Mouse (Mus musculus): ENCODE measurements at regions not wholly inside any gene's neighbourhood (a gene's known extent, or its start where the extent isn't known, plus 50 kb on each side); places are given as distances from the start of the nearest gene placed in this dataset.

DNA sequence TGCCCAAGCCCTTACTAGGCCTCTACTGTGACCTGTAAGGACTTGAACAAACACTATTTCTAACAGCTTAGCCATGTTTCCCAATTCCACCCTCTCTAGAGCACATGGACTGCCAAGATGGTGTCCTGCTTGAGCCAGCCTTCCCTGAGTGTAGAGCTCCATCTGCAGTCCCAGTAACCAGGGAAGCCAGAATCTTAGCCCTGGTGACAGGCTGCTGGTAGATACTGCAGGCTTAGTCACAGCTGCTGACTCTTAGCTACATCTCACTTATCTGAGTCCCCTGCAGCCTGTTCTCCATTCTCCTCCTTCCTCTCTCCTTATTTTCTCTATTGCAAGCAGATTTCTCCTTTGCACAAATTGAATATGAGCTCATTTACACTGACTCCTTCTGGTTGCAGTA lies 101.5 kb upstream of the Foxa2 start:
- ATAC-seq: no peak
- Histone ChIP-seq H3K4me3 (no peak overlapping the region), H3K4me1 (no peaks in the 10 kb centered on the region), H3K27me3 (no peaks in the 10 kb centered on the region), H3K36me3 (ENCODE audit: poor library complexity, severe bottlenecking) (no peaks in the 10 kb centered on the region), H3K9ac (no peak overlapping the region), H3K4me2 (no peak overlapping the region), H3K9me3 (replicated peaks) (no peaks in the 10 kb centered on the region), H3K27ac (no peak overlapping the region)

DNA sequence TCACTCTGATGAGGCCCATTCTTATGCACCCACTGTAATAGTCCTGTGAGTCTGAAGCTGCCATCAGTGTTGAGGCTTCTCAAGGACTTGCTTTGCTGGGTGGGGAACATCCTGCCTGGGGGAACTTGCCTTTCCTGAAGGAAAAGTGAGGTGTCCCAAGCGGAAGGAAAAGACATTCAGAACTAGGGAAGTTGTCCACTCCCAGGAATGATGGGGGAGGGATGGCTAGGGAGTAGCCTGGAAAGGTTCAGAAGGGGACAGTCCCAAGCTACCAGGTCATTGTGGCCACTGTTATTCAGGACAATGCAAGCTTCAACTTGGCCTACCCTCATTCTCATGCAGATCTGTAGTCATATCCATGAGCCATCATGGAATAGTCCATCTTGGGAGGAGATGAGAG lies 102.7 kb upstream of the Foxa2 start:
- H3K4me3 ChIP-seq: no peak overlapping the region
- no peak overlapping the region for H3K9ac ChIP-seq
- no peaks in the 10 kb centered on the region for H3K4me1 ChIP-seq
- no peak overlapping the region for H3K4me2 ChIP-seq
- no peaks in the 10 kb centered on the region for H3K36me3 ChIP-seq (ENCODE audit: poor library complexity, severe bottlenecking)
- 94% methylated on average over 1 of the region's 1 CpGs for WGBS
- H3K9me3 ChIP-seq (replicated peaks): no peaks in the 10 kb centered on the region
- no peak overlapping the region for H3K27ac ChIP-seq
- no peak for ATAC-seq
- H3K27me3 ChIP-seq: no peaks in the 10 kb centered on the region

DNA sequence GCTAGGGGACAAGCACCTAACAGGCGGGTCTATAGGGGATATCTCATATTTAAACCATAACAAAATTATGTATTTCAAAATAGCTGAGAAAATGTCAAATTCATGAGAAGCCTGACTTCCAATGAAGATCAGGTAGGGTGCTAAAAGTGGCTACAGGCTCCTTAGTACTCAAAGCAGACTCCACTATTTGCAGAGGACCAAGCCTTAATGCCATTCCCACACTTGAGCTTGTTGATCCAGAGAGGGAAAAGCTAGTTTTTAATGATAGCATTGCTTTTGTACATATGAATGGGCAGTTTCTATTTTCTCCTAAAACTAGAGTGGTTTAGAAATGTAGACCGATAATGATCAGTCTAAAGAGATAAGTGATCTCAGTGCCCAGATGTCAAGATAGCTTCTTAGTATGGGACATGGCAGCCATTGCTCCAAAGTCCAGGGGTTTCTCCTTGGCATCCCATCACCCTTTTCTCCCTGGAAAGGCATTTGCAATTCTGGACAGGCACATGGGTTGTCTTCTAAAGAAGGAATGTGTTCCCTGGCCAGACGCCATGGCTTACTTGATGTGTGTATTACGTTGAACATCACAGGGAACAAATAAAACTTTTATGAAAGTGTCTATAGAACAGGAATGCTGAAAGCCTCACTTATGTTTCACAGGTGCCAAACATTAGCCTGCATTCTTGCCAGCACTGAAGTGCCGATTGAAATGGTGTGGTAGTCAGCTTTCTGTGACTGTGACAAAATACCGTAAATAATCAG lies 106.9 kb upstream of the Foxa2 start:
- Histone ChIP-seq H3K9me3 (replicated peaks) (no peaks in the 10 kb centered on the region), H3K27ac (no peak overlapping the region), H3K9ac (no peak overlapping the region), H3K4me2 (no peak overlapping the region), H3K36me3 (ENCODE audit: poor library complexity, severe bottlenecking) (no peaks in the 10 kb centered on the region), H3K27me3 (no peaks in the 10 kb centered on the region), H3K4me1 (no peaks in the 10 kb centered on the region), H3K4me3 (no peak overlapping the region)
- no peak for ATAC-seq
- 86% methylated on average over 6 of the region's 6 CpGs for WGBS

DNA sequence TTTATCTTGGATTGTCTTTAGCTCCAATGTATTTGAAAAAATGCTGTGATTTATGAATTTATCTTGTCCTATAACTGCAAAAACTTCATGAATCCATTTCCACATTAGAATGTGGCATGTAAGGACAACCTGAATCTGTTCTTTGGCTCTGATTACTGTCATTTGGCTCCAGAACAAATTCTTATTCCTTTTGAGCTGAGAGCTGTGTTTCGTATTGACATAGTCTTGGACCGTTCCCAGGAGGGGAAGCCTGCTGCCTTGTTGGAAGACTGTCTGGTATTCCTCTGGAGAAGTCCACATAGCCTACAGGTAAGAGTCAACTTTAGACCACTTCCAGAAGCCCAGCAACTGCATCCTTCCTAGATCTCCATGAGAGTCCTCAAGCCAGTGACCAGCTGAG lies 109.4 kb upstream of the Foxa2 start:
- H3K27ac ChIP-seq: no peak overlapping the region
- no peaks in the 10 kb centered on the region for H3K27me3 ChIP-seq
- H3K36me3 ChIP-seq (ENCODE audit: poor library complexity, severe bottlenecking): no peaks in the 10 kb centered on the region
- no peak overlapping the region for H3K4me2 ChIP-seq
- no peak for ATAC-seq
- H3K9ac ChIP-seq: no peak overlapping the region
- H3K4me1 ChIP-seq: no peaks in the 10 kb centered on the region
- no peak overlapping the region for H3K4me3 ChIP-seq
- 89% methylated on average over 2 of the region's 2 CpGs for WGBS
- H3K9me3 ChIP-seq (replicated peaks): no peaks in the 10 kb centered on the region

DNA sequence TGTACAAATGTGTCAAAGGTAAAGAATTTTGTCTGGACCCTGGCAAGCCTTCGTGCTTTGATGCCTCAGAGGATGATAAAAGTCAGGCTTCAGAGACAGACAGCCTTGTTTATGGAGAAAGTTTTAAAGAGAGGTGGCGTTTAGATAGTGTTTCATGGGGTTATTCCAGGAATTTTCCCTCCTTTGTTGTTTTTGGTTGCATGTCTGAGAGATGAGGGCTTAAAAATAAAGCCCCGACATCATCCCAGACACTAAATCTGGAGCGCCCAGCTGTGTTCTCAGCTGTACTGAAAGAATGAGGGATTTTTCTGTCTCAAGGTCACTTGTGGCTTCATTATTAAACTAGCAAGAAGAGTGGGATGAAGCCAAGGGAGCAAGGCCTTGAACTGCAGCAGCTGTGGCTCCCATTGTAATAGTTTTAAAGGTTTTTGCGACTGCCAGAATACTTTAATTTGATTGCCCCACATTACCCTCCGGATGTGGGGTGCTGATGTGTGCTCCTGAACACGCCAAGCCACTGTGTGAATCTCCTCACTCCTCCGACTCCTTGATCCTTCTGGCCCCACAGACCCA lies 112.3 kb upstream of the Foxa2 start:
- H3K4me2 ChIP-seq: no peak overlapping the region
- 0 out of 2 replicates have a peak, but pooled peaks cover 6% of the 10 kb centered on the region for H3K4me1 ChIP-seq
- WGBS: 77% methylated on average over 8 of the region's 8 CpGs
- no peak overlapping the region for H3K4me3 ChIP-seq
- H3K36me3 ChIP-seq (ENCODE audit: poor library complexity, severe bottlenecking): no peaks in the 10 kb centered on the region
- no peak overlapping the region for H3K27ac ChIP-seq
- no peak for ATAC-seq
- H3K27me3 ChIP-seq: no peaks in the 10 kb centered on the region
- no peaks in the 10 kb centered on the region; the same call in 1 of the 2 replicates for H3K9me3 ChIP-seq (replicated peaks)
- no peak overlapping the region for H3K9ac ChIP-seq

DNA sequence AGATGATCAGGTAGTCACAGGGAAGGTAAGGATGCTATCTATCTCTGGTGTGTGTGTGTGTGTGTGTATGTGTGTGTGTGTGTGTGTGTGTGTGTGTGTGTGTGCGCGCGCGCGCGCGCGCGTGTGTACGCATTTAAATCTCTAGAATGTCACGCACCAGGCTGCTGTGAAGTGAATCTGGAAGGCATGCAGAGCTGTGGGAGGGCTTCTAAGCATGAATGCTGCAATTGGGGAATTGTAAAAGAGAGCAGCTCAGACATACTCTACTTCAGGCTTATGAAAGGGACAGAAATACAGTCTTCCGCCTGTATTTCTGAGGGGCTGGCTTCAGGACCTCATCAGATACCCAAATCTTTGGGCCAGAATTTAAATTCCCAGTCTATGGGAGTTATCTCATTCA lies 114.2 kb upstream of the Foxa2 start:
- 0 out of 2 replicates have a peak, but pooled peaks cover 6% of the 10 kb centered on the region for H3K4me1 ChIP-seq
- no peak overlapping the region for H3K4me2 ChIP-seq
- H3K9me3 ChIP-seq (replicated peaks): no peaks in the 10 kb centered on the region; the same call in 1 of the 2 replicates
- H3K9ac ChIP-seq: no peak overlapping the region
- no peaks in the 10 kb centered on the region for H3K27me3 ChIP-seq
- no peaks in the 10 kb centered on the region for H3K36me3 ChIP-seq (ENCODE audit: poor library complexity, severe bottlenecking)
- 92% methylated on average over 12 of the region's 12 CpGs for WGBS
- no peak overlapping the region for H3K27ac ChIP-seq
- H3K4me3 ChIP-seq: no peak overlapping the region
- ATAC-seq: no peak

DNA sequence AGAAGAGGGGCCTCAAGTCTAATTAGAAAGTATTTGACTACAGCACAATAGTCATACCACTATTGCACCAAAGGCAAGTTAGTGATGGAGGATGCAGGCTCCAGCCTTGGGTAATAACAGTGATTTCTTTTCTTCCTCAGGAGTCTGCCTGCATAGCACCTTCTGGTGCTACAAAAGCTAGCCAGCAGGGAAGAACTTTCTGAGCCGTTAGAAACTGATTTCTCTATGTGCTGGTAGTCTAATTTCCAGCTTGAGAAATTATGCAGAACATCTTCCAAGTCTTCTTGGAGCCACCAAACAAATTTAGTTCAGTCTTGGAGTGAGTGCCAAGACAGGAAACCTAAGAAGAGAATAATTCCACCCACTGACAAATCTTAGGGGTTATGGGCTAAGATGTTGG lies 115.2 kb upstream of the Foxa2 start:
- no peak for ATAC-seq
- H3K27ac ChIP-seq: no peak overlapping the region
- H3K4me1 ChIP-seq: 0 out of 2 replicates have a peak, but pooled peaks cover 6% of the 10 kb centered on the region
- H3K4me3 ChIP-seq: no peak overlapping the region
- no peak overlapping the region for H3K4me2 ChIP-seq
- no peak overlapping the region for H3K9ac ChIP-seq
- no peaks in the 10 kb centered on the region for H3K27me3 ChIP-seq
- H3K9me3 ChIP-seq (replicated peaks): no peaks in the 10 kb centered on the region; the same call in 1 of the 2 replicates
- WGBS: 15% methylated on average over 1 of the region's 1 CpGs
- H3K36me3 ChIP-seq (ENCODE audit: poor library complexity, severe bottlenecking): no peaks in the 10 kb centered on the region

DNA sequence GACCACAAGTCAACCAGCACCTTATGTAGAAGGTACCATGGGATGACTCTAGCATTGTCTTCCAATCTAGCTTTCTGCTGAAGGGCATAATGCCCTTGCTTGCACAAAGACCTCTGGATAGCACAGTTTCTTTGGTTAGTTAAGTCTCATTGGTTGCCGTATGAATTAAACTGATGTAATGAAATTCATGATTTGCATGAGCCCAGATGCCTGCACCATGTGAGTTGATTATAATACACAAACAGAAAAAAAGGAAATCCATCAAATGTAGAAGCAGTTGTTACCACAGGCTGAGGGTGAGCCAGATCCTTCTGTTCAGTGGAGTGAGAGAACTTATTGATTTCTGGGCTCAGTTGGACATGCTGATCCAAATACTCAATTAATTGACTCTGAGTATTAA lies 115.8 kb upstream of the Foxa2 start:
- Histone ChIP-seq H3K4me1 (0 out of 2 replicates have a peak, but pooled peaks cover 6% of the 10 kb centered on the region), H3K9ac (no peak overlapping the region), H3K27me3 (no peaks in the 10 kb centered on the region), H3K36me3 (ENCODE audit: poor library complexity, severe bottlenecking) (no peaks in the 10 kb centered on the region), H3K27ac (no peak overlapping the region), H3K9me3 (replicated peaks) (no peaks in the 10 kb centered on the region; the same call in 1 of the 2 replicates), H3K4me2 (no peak overlapping the region), H3K4me3 (no peak overlapping the region)
- 85% methylated on average over 1 of the region's 1 CpGs for WGBS
- ATAC-seq: no peak

DNA sequence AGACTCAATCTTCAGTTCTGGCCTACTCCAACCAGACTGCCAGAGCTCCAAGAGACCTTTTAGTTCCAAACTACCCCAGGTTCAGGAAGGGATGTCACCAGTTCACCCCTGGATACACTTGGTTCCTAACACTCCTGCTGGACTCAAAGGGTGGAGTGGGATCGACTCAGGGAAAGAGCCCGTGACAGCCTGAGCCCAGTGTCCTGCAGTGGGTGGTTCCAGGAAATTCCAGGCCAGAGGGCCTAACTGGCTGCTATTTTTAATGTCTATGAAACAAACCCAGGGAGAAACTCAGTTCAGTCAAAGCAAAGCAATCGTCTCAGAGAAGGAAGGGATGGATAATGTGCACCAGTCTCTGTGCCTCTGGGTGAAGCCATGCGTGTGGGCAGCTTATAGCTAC lies 124.3 kb upstream of the Foxa2 start:
- 84% methylated on average over 4 of the region's 4 CpGs for WGBS

DNA sequence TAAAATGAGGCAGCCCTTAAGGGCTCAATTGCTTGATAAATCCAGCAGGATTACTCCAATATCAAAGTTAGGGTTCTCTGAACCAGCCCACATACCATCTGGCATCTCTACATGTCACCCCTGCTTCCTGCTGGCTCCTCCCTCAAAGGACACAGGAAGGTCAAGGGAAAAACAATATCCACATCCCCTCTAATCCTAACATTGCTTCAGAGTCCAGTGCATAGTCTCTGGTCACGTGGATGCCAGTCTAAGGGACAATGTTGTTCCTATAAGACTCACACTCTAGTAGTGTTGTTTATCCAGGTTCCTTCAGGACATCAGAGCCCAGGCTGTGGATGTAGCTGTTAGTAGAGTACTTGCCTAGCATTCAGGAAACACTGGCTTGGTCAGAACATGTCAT lies 124.9 kb upstream of the Foxa2 start:
- Histone ChIP-seq H3K36me3 (ENCODE audit: poor library complexity, severe bottlenecking) (no peaks in the 10 kb centered on the region), H3K27me3 (no peaks in the 10 kb centered on the region), H3K9ac (no peak overlapping the region), H3K9me3 (replicated peaks) (no peaks in the 10 kb centered on the region), H3K4me1 (no peaks in the 10 kb centered on the region), H3K4me3 (no peak overlapping the region), H3K4me2 (no peak overlapping the region), H3K27ac (no peak overlapping the region)
- no peak for ATAC-seq
- 44% methylated on average over 1 of the region's 1 CpGs for WGBS

More for the DNA sequence above, 124.3 kb upstream of the Foxa2 start:
- H3K4me3 ChIP-seq: no peak overlapping the region
- no peak overlapping the region for H3K27ac ChIP-seq
- H3K9ac ChIP-seq: no peak overlapping the region
- ATAC-seq: no peak
- H3K36me3 ChIP-seq (ENCODE audit: poor library complexity, severe bottlenecking): no peaks in the 10 kb centered on the region
- no peaks in the 10 kb centered on the region for H3K4me1 ChIP-seq
- no peaks in the 10 kb centered on the region for H3K9me3 ChIP-seq (replicated peaks)
- no peak overlapping the region for H3K4me2 ChIP-seq
- H3K27me3 ChIP-seq: no peaks in the 10 kb centered on the region

DNA sequence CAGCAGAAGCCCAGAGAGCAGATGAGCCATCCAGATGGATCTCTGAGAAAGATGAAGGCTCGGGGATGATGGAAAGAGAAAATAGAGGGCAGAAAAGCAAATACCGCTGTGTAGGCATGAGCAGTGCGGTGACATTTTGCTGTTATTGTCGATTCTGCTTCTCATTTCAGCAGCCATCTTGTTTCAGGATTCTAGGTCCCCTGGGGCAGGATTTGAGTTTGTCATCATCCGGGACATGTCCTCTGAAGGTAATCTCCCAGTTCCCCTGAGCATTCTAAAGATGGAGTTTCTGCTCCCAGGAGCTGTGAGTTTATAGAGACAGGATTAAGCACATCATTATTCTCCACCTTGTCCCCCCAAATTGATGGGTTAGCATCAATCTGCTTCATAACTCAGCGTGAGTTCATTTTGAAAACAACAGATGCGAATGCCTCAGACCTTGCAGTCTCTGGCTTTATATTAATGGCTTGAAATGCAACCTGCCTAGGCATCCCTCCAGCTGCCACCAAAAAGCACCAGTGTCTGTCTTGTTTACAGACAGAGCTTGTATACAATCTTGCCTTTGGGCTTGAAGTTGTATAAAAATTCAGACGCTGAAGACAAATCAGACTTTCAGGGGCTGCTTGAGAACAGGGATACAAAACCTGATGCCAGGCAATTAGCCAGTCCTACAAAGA lies 128.6 kb upstream of the Foxa2 start:
- Histone ChIP-seq H3K4me2 (no peak overlapping the region), H3K27me3 (no peaks in the 10 kb centered on the region), H3K9ac (no peak overlapping the region), H3K27ac (no peak overlapping the region), H3K36me3 (ENCODE audit: poor library complexity, severe bottlenecking) (no peaks in the 10 kb centered on the region), H3K4me3 (no peak overlapping the region), H3K9me3 (replicated peaks) (no peaks in the 10 kb centered on the region), H3K4me1 (no peaks in the 10 kb centered on the region)
- no peak for ATAC-seq
- 78% methylated on average over 8 of the region's 8 CpGs for WGBS

DNA sequence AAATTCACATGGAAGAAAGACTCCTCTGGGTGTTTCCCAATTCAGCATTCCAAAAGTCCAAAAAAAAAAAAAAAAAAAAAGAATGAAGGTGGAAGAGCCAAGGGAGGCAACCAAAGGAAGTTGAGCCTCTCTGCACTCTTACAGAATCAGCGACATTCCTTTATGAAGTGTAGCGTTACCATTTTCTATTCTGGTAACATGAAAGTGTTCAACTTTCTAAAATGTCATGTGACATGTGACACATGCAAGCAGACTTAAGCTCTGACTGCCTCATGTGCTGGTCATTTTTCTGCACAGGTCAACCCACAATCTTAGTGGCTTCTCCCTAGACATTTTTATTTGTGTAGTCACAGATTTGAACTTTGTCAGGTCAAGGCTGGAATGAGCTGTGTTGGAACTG lies 133.5 kb upstream of the Foxa2 start:
- Histone ChIP-seq H3K4me2 (no peak overlapping the region), H3K4me3 (no peak overlapping the region), H3K27ac (no peak overlapping the region), H3K36me3 (ENCODE audit: poor library complexity, severe bottlenecking) (no peaks in the 10 kb centered on the region), H3K4me1 (no peaks in the 10 kb centered on the region), H3K9me3 (replicated peaks) (no peaks in the 10 kb centered on the region), H3K9ac (no peak overlapping the region), H3K27me3 (no peaks in the 10 kb centered on the region)
- WGBS: 96% methylated on average over 2 of the region's 2 CpGs
- ATAC-seq: no peak
